Mouse (Mus musculus): ENCODE measurements around the gene Exog. TPM values are rescaled to one million over a fixed set of nuclear protein-coding genes. Genes with fewer than 3 reads are reported as not detected.

Exog gene
- total RNA-seq, 2 experiments from 2014 or later, result 1.4 to 1.7 TPM

DNA sequence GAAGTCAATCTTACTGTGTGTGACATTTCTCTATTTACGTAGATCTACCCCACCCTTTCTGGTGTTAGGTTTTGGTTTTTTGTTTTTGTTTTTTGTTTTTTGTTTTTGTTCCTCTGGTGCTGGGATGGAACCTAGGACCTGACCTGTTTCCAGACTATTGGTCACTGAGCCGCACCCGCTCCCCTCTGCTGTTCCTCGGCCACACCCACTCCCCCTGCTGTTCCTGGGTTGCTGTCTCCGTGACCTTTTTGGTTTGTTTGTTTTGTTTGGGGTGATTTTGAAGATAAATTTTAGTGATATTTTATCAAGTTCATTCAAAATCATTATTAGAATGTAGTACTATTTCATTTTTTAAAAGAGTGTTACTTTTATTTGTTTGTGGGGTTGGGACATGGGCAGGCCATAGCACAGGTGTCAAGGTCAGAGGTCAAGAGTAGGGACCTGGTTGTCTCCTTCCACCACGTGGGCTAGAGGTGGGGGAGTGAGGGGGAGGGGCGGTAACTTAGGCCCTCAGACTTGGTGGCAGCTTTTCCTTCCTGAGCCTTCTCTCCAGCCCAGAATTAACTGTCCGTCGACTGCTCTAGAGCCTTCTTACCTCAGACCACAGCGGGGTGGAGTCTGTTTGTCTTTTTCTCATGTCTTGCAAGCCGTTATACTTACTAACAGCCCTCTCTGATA is 60.4 kb downstream of the Exog start:
- DNase-seq, result no peak

DNA sequence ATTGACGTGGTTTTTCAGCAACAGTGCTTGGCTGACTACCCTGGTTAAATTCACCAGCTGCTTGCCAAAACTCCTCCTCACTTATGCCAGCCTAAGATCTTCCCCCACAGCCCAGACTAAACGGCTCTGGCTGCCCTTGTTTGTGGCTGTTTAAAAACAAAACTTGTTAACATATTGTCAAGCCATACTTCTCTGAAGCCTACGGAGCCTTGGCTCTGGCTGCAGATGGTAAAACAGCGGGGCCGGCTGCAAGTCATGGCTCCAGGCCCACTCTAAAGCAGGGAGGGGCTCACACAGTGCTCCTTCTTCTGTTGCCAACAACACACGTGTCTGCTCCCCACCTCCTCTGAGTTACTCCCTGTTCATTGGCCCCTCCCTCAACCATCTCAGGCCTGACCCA is 66.2 kb downstream of the Exog start:
- no peak for DNase-seq

- DNase-seq, result no peak
Measured at GRCm38 (mm10) chr9:119512993-119513392, 68.2 kb downstream of the Exog start.

- DNase-seq, result no peak
Measured at GRCm38 (mm10) chr9:119513816-119514215, 69.1 kb downstream of the Exog start.

DNA sequence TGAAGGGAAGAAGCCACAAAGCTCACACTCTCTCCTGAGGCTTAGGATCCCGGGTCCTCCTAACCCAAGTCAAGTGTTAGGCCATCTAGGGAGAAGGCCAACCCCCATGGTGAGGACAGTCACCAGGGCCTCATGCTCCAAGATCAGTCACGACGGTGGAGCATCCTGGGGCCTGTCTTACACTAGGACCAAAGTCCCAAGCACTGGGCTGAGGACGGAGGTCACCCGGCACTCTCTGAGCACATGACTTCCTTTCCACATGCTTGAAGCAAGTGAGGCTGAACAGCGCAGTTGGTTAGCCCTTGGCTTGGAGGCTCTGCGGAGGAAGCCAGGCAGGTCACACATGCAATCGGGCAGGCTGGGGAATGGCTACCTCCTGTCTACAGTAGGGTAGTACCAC is 70.2 kb downstream of the Exog start:
- no peak for DNase-seq

Other genes with a start within 250 kb of the Exog start
- not detected for gene Slc22a13, start 235.8 kb upstream of the Exog start, total RNA-seq (2021)
- 10 to 100 TPM; 42.5 to 43.1 TPM for gene Oxsr1, start 122.5 kb upstream of the Exog start, total RNA-seq (2021)
- gene Acaa1a, start 105.3 kb upstream of the Exog start, total RNA-seq (2021), result 10 to 100 TPM; 38.3 to 40.9 TPM
- gene Myd88, start 103.5 kb upstream of the Exog start, total RNA-seq (2021), result 1 to 10 TPM; 4.3 to 5.0 TPM
- under 1 TPM; 0.08 to 0.48 TPM for gene Xylb, start 87.6 kb upstream of the Exog start, total RNA-seq (2021)
- not detected for gene Slc22a14, start 79.4 kb upstream of the Exog start, total RNA-seq (2021)
- 10 to 100 TPM in 1 of 2 experiments, 1 to 10 TPM in 1; 9.4 to 11.9 TPM for gene Acvr2b, start 42.8 kb upstream of the Exog start, total RNA-seq (2021)
- gene Scn5a, start 134.1 kb downstream of the Exog start, total RNA-seq (2021), result under 1 TPM; 0.10 to 0.24 TPM

Data from gastrocnemius, postnatal 25 days (tissue).